Mouse (Mus musculus) forebrain, postnatal 0 days (tissue): ENCODE measurements at regions not wholly inside any gene's neighbourhood (a gene's known extent, or its start where the extent isn't known, plus 50 kb on each side); places are given as distances from the start of the nearest gene placed in this dataset.

Source experiments
- ATAC-seq: fragments of 200-750 bp; cut with Nextera tagmentation; 2 replicates; pipeline ENCODE4 v1.8.0; 2017; ENCODE audit warnings: mild to moderate bottlenecking, moderate library complexity
- DNase-seq: peaks from one replicate; pipeline ENCODE4 v3.0.0-alpha.2; 2015
- H3K27ac ChIP-seq: fragments of 300-500 bp; sonication (generic); 2 replicates; pipeline ENCODE4 v1.5.1; 2014; ENCODE audit warnings: low read depth, mild to moderate bottlenecking, antibody characterized with exemption, low read length, moderate library complexity, mixed read lengths
- H3K27me3 ChIP-seq: fragments of 300-500 bp; sonication (generic); 2 replicates; pipeline ENCODE4 v1.6.1; 2014; ENCODE audit warnings: mild to moderate bottlenecking, low read length, mixed read lengths; ENCODE audit not compliant: insufficient read depth
- H3K36me3 ChIP-seq: fragments of 300-500 bp; sonication (generic); 2 replicates; pipeline ENCODE4 v1.6.1; 2014; ENCODE audit warnings: mild to moderate bottlenecking, moderate library complexity; ENCODE audit not compliant: insufficient read depth
- H3K4me1 ChIP-seq: fragments of 300-500 bp; sonication (generic); 2 replicates; pipeline ENCODE4 v1.6.1; 2014; ENCODE audit warnings: antibody characterized with exemption; ENCODE audit not compliant: insufficient read depth
- H3K4me2 ChIP-seq: fragments of 300-500 bp; sonication (generic); 2 replicates; pipeline ENCODE4 v1.6.1; 2014; ENCODE audit warnings: low read depth, mild to moderate bottlenecking, moderate library complexity
- H3K4me3 ChIP-seq: fragments of 300-500 bp; sonication (generic); 2 replicates; pipeline ENCODE4 v1.5.1; 2014; ENCODE audit warnings: low read depth, low read length, mixed read lengths
- H3K9ac ChIP-seq: fragments of 300-500 bp; sonication (generic); 2 replicates; pipeline ENCODE4 v1.6.1; 2014; ENCODE audit warnings: mild to moderate bottlenecking
- H3K9me3 ChIP-seq: fragments of 300-500 bp; sonication (generic); 2 replicates; pipeline ENCODE4 v1.6.1; 2016; ENCODE audit warnings: low read length
- CTCF ChIP-seq: sonication (generic); IDR thresholded peaks from 2 replicates; pipeline ENCODE4 v1.5.1; 2016; ENCODE audit warnings: antibody characterized with exemption, control low read depth, low read depth
- WGBS: fragments of 180-500 bp; shearing (Covaris S2); extraction: QIAGEN DNeasy Blood & Tissue Kit; methylation state at CpG from one replicate; pipeline ENCODE4 v1.1.7; 2014; 5-methylcytosine and 5-hydroxymethylcytosine counted together

GRCm38 (mm10) chr15:8874884-8875493, 92.8 kb upstream of the Ranbp3l start:
- ATAC-seq = no peak
- no peak for DNase-seq
- Histone ChIP-seq H3K4me1 (no peaks in the 10 kb centered on the region), H3K9me3 (no peaks in the 10 kb centered on the region), H3K4me3 (no peak overlapping the region), H3K9ac (no peak overlapping the region), H3K27ac (no peak overlapping the region), H3K27me3 (no peaks in the 10 kb centered on the region), H3K36me3 (no peaks in the 10 kb centered on the region), H3K4me2 (no peak overlapping the region)
- no peak for TF ChIP-seq CTCF
- 66% methylated on average over 9 of the region's 9 CpGs for whole genome bisulfite sequencing

GRCm38 (mm10) chr15:8868021-8868420, 99.7 kb upstream of the Ranbp3l start:
- ATAC-seq (no peak), DNase-seq (no peak)
- H3K9me3 ChIP-seq = no peaks in the 10 kb centered on the region
- no peak overlapping the region for H3K4me3 ChIP-seq
- no peak overlapping the region for H3K27ac ChIP-seq
- H3K36me3 ChIP-seq = no peaks in the 10 kb centered on the region
- no peaks in the 10 kb centered on the region for H3K27me3 ChIP-seq
- H3K4me2 ChIP-seq = no peak overlapping the region
- TF ChIP-seq CTCF = no peak
- H3K9ac ChIP-seq = no peak overlapping the region
- 85% methylated on average over 2 of the region's 2 CpGs for WGBS
- peaks cover 3% of the 10 kb centered on the region; the same call in 1 of the 2 replicates for H3K4me1 ChIP-seq

GRCm38 (mm10) chr15:8867160-8867891, 100.4 kb upstream of the Ranbp3l start:
- Histone ChIP-seq H3K4me1 (peaks cover 3% of the 10 kb centered on the region; the same call in 1 of the 2 replicates), H3K27me3 (no peaks in the 10 kb centered on the region), H3K36me3 (no peaks in the 10 kb centered on the region), H3K9me3 (no peaks in the 10 kb centered on the region), H3K27ac (0 out of 2 replicates have a peak overlapping the region, but pooled peaks have one; percentile 29), H3K4me2 (no peak overlapping the region), H3K9ac (no peak overlapping the region), H3K4me3 (no peak overlapping the region)
- TF ChIP-seq CTCF = no peak
- 14% methylated on average over 7 of the region's 7 CpGs for WGBS
- ATAC-seq (peak; percentile 79), DNase-seq (peak; percentile 49)

GRCm38 (mm10) chr15:8865089-8865933, 102.4 kb upstream of the Ranbp3l start:
- no peak for TF ChIP-seq CTCF
- WGBS = 11% methylated on average over 8 of the region's 8 CpGs
- peak; percentile 75 for ATAC-seq
- peaks cover 3% of the 10 kb centered on the region; the same call in 1 of the 2 replicates for H3K4me1 ChIP-seq
- H3K9me3 ChIP-seq = no peaks in the 10 kb centered on the region
- H3K27me3 ChIP-seq = no peaks in the 10 kb centered on the region
- peak overlapping the region; percentile 70 for H3K27ac ChIP-seq
- no peak overlapping the region for H3K4me3 ChIP-seq
- DNase-seq = peak; percentile 39
- H3K36me3 ChIP-seq = no peaks in the 10 kb centered on the region
- no peak overlapping the region for H3K4me2 ChIP-seq
- no peak overlapping the region for H3K9ac ChIP-seq

GRCm38 (mm10) chr15:8856419-8857084, 111.2 kb upstream of the Ranbp3l start:
- Histone ChIP-seq H3K27me3 (no peaks in the 10 kb centered on the region), H3K27ac (no peak overlapping the region), H3K4me3 (no peak overlapping the region), H3K4me2 (no peak overlapping the region), H3K36me3 (no peaks in the 10 kb centered on the region), H3K9me3 (no peaks in the 10 kb centered on the region), H3K9ac (no peak overlapping the region), H3K4me1 (no peaks in the 10 kb centered on the region)
- ATAC-seq = 0 out of 2 replicates have a peak, but pooled peaks have one; percentile 14
- no peak for TF ChIP-seq CTCF
- 43% methylated on average over 11 of the region's 11 CpGs for WGBS
- peak; percentile 7 for DNase-seq

- DNase-seq (no peak), ATAC-seq (no peak)
- H3K4me1 ChIP-seq = no peaks in the 10 kb centered on the region
- H3K4me2 ChIP-seq = no peak overlapping the region
- WGBS = 95% methylated on average over 3 of the region's 3 CpGs
- H3K27me3 ChIP-seq = no peaks in the 10 kb centered on the region
- no peaks in the 10 kb centered on the region for H3K9me3 ChIP-seq
- no peak overlapping the region for H3K4me3 ChIP-seq
- no peak overlapping the region for H3K27ac ChIP-seq
- no peak for TF ChIP-seq CTCF
- no peak overlapping the region for H3K9ac ChIP-seq
- no peaks in the 10 kb centered on the region for H3K36me3 ChIP-seq
Measured at GRCm38 (mm10) chr15:8855511-8855910, 112.2 kb upstream of the Ranbp3l start.
